Mouse (Mus musculus): ENCODE results near the gene Armc12.

GRCm38 (mm10) chr17:28512696-28513095 lies 17.9 kb upstream of the Armc12 start:
- TF ChIP-seq CTCF (IDR thresholded peaks at IDR 0.05; ENCODE audit: low read depth, low read length) (no peak), POLR2A (IDR thresholded peaks at IDR 0.05; ENCODE audit: borderline replicate concordance, low read depth, low read length) (no peak)

All from bone marrow macrophage, adult 2 months (primary cell).